Mouse (Mus musculus) 3T3-L1 (cell line): ENCODE results near the gene Slc37a1.
"Not testable (repeated sequence)": the region's sequence is repeated elsewhere in the genome, so short reads cannot be mapped to it uniquely, and the experiment has no call there.

Experiments used
- DNase-seq: peaks from one replicate; pipeline ENCODE4 v3.0.0-alpha.2; 2015; ENCODE audit warnings: low read depth, low spot score

The Slc37a1 gene

DNA sequence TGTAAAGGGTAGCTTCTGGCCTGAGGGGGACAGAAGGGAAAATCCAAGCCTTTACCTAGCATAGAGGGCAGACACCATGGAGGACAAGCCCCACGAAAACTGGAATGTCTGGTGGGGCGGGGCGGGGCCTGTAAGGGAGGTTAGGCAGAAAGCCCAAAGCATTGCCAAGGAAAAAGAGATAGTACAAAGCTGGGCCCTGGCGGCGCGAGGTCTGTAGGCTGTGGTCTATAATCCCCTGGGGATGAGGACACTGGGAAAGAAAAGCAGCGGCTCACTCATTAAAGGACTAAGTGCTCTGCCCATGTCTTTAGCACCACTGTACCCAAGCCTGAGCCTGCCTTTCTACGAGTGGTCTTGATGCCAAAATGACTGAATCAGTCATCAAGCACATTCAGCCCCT lies 65.4 kb downstream of the Slc37a1 start:
- no peak for DNase-seq

GRCm38 (mm10) chr17:31353255-31353654 lies 66.7 kb downstream of the Slc37a1 start:
- no peak for DNase-seq

- not testable (repeated sequence) for DNase-seq
Observed at GRCm38 (mm10) chr17:31354684-31355083, 68.1 kb downstream of the Slc37a1 start.

DNA sequence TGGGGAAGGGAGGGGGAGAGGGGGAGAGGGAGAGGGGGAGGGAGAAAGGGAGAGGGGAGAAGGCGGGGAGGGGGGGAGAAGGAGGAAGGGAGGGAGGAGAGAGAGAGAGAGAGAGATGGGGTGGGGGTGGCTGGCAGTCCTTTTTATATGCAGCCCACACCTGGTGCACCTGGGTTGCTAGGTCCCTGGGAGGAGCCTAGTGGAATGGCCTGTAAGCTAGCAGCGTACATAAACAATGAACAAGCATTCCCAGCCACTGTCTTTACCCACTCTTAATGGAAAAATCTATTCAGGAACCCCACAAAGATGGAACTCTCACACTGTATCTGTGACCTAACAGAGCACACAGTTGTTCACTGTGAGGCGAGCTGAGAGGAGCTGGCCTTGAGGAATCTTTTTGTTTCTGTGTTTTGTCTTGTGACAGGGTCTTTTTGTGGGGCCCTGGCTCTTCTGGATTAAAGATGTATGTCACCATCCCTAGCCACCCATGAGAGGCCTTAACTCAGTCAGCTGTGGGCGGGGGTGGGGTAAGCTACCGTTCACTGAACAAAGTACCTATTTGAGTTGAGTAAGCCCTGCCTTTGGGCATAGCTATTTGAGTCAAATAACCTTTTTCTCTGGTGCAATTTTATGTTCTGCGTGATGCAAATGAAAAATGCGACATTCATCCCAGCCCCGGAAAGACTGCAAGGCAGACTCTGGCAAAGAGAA lies 69.4 kb downstream of the Slc37a1 start:
- DNase-seq, result no peak

- no peak for DNase-seq
Observed at GRCm38 (mm10) chr17:31360582-31360981, 74.0 kb downstream of the Slc37a1 start.

- no peak for DNase-seq
Observed at GRCm38 (mm10) chr17:31365586-31366166, 79.1 kb downstream of the Slc37a1 start.

DNA sequence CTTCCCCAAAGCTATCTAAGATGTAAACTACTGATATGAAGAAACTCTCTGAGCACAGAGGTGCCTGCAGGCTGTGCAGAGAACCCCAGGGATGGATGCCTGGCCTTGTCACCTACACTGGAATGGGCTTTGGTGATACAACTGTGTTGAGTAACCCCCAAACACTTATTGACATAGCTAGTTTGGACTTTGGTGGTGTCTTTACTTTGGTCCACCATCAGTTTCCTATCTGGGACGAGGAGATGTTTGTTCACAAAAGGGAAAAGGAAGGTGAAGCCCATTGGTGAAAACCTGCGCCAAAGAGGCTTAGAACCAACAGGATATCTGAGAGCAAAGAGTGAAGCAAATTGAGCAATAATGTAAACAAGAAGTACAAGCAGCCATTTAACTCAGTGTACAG lies 83.6 kb downstream of the Slc37a1 start:
- DNase-seq, result no peak

DNA sequence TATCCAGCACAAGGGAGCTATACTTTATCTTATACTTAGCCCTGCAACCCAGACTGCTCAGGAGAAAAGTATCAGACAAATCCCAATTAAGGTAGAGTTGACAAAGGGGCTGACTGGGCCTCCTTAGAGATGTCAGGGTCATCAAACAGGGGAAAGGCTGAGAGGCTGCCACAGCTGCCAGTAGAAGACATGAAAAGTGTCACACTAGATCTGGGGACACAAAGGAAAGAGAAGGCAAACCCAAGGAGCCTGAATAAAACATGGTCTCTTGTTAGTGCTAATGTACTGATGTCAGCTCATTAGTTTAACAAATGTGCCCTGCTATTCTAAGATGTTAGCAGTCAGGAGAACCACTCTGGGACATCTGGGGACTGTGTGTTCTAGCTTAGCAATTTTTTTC lies 84.3 kb downstream of the Slc37a1 start:
- no peak for DNase-seq

GRCm38 (mm10) chr17:31377961-31378360 lies 91.4 kb downstream of the Slc37a1 start:
- peak; percentile 54 for DNase-seq

DNA sequence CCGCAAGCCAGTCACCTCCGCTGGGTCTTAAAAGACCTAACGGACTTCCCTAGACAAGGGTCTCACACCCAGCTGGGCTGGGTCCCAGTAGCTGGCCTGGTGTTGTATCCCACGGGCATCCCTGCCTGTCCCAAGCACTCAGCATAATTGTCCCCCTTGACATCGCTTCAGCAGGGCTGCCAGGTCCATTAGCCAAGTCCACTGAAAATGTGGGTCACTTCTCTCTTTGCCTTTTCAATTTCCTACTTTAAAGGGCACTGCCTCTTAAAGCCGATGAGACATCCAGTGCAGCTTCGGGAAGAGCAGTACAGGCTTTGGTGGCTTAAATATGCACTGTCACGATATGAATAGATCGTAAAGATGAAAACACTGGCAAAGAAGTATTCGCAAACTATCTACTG lies 91.8 kb downstream of the Slc37a1 start:
- DNase-seq, result no peak

- no peak for DNase-seq
Observed at GRCm38 (mm10) chr17:31379086-31379485, 92.5 kb downstream of the Slc37a1 start.

DNA sequence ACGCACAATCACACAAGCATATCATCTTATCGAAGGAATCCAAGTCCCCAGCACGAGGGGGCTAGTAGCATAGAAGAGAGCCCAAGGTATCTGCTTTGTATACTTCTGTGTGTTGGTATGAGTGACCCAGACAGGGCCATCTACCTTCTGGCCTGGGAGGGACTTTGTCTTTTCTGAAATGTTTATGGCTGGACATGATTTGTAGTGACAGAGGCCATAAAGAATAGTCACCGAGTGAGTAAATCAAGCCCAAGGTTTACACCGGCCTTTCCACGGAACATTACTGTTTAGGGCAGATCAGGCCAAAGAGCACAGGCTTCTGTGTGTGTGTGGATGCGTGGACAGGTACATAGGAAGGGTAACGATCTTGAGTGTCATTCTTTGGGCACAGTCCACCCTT lies 93.3 kb downstream of the Slc37a1 start:
- DNase-seq, result no peak

DNA sequence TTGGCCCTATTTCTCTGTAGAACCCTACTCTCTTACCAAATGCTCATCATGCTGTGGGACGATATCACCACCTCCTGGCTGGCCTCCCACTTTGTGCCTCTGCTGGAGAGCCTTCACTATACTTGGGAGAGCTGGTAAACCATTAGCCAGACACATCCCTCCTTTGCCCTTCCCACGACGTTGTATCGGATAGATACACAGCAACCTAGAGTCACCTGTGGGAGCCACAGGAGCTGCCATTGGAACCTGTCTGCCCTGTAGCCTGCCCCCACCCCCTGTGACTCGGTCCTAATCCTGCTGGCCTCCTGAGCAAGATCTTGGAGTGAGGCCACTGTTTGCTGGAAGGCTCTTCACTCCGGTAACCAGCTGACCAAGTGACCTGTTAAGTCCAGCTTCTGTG lies 96.7 kb downstream of the Slc37a1 start:
- no peak for DNase-seq

DNA sequence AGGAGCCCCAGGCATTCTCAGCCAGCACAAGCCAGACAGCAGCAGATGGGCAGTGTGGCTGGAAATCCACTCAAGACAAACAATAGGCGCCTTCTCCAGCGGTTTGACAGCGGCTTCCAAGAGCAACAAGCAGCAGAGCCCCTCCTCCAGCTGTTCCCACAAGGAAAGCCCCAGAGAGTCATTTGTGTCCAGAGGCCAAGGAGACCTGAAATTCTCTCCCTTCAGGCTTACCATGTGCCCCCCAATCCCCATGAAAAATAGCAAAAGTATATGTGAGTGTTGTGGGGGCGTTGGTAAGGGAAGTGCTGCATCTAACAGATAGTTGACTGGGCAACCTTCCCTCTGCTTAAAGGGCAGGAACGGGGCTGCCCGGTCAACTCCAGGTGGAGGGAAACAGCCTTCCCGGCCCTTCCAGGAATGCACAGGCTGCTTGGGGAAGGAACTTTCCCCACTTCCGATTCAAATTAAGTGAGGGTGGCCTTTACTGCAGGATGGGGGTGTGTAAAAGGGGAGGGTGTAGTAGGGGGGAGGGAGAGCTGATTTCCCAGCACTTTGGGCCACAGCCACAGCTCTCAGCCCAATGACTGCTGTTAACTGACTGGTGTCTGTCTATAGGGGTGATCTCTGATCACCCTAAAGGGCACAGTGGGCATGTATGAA lies 98.5 kb downstream of the Slc37a1 start:
- DNase-seq, result no peak

GRCm38 (mm10) chr17:31385671-31386665 lies 99.4 kb downstream of the Slc37a1 start, which contains the start of gene Pde9a:
TSS of gene Pde9a (plus strand) at chr17:31386210.
- DNase-seq, result no peak

GRCm38 (mm10) chr17:31386766-31387275 lies 100.2 kb downstream of the Slc37a1 start:
- DNase-seq, result no peak

GRCm38 (mm10) chr17:31389432-31390050 lies 102.9 kb downstream of the Slc37a1 start:
- DNase-seq, result no peak

DNA sequence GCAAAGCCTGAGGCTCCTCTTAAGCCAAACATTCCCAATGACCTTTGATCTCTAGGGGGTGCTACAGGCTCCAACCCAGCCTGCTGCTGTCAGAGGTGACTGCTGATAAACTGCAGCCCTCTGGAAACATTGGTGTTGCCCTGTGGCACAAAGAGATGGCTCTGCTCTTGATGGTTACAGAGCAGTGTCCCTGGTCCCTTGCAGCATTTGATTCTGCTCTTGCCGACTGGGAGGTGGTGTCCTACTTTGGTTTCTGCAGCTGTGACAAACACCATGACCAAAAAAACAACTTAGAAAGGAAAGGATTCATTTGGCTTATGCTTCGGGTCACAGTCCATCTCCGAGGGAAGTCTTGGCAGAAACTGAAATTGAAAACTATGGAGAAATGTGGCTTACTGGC lies 104.9 kb downstream of the Slc37a1 start:
- DNase-seq, result no peak

DNA sequence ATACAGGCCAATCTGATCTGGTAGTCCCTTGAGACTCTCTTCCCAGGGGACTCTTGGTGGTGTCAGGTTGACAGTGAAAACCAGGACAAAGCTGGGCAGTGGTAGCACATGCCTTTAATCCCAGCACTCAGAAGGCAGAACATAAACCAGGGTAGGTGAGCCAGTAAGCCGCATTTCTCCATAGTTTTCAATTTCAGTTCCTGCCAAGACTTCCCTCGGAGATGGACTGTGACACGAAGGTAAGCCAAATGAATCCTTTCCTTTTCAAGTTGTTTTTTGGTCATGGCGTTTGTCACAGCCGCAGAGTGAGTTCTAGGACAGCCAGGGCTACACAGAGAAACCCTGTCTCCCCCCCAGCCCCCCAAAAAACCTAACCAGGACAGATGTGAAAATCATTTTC lies 105.4 kb downstream of the Slc37a1 start:
- DNase-seq, result no peak

DNA sequence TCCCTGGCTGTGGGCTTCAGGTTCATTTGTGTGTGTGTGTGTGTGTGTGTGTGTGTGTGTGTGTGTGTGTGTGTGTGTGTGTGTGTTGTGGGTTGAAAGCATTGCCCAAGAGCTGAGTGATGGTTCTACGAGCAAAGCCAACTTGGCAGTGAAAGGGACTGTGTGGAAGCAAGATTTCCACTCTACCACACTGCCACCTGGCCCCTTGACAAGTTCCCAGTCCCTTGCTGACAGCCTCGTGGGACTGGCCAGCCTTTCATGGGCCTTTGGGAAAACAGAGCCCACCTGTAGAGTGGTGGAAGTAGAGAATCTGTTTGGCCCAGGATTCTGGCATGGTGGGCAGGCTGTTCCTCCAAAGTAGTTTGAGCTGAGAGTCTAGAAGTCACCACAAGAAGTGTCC lies 107.2 kb downstream of the Slc37a1 start:
- DNase-seq, result no peak

- no peak for DNase-seq
Observed at GRCm38 (mm10) chr17:31400294-31400693, 113.7 kb downstream of the Slc37a1 start.
